Mouse (Mus musculus): ENCODE data around the gene Clec4f.
A peak's percentile ranks its signal among the peaks of the same experiment; 100 is the strongest.
"Not testable (repeated sequence)": the region's sequence is repeated elsewhere in the genome, so short reads cannot be mapped to it uniquely, and the experiment has no call there.

The Clec4f gene

DNA sequence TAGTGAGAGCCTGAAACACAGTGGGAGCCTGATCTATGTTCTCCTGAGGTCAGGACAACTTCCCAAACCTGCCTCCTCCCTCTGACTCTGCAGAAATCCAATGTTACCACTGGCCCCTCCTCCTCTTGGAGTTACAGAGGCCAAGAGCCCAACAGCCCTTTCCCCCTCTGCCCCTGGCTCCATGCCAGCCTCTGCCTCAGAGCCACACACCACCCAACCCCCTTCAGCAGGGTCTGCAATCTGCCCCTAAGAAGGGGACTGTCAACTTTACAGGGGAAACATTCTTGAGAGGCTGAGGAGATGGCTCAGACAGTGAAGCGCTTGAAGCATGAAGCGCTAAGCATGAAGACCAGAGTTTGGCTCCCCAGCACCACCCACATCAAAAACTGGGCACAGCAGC, at the start of gene Clec4f:
TSS of gene Clec4f (minus strand) at position 101 of the 400 bp plus-strand sequence.
- DNase-seq, result no peak

DNA sequence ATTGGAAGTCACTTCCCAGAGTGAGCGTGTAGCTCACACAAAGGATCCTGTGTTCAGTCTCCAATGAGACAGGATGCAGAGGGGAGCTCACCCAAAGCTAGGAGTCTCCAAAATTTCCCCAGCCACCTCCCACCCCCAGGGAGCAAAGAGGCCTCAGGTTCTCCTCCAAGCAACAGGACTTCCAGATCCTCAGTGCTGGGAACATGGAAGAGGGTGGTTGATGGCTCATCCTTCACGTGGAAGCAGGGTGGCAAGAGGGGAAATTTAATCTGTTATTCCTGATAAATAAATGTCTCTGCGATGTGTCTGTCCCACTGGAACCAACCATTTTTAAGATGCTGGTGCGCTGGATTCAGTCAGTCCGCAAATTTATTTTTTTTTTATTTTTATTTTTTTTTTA, 48.7 kb upstream of the Clec4f start:
- no peak for DNase-seq

DNA sequence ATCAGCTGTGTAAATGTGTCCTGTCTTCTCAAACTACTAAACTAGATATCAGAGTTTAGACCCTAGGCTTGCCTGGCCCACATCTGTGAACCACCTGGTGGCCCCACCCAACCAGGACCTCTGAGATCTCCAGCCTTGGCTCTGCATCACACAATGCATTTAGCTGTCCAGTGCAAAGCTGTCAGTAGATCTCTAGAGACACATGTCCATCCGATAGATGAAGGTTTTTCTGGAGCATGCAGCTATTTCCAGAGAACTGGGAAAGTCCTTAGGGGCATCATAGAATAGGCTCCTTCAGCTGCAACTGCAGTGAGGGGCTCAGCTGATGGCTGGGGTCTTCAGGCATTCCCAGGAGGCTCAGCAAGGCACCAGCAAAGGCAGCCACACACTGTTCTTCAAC, 48.3 kb upstream of the Clec4f start:
- no peak for DNase-seq

DNA sequence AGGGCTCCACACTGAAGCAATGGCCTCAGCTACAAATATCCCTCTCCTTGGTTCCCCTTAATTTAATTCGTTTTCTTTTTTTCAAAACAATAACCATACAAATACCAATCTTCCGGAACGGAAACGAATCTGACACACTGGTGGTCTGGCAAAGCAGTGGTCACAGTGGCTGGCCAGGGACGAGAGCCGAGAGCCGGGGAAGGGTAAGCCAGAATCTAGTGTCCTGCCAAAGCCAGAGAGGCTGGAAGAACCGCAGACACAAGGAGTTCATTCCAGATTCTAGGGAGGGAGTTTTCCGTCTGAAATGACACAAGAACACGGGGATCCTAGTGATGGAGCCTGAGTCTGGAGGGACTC, 47.7 kb upstream of the Clec4f start:
- no peak for DNase-seq

DNA sequence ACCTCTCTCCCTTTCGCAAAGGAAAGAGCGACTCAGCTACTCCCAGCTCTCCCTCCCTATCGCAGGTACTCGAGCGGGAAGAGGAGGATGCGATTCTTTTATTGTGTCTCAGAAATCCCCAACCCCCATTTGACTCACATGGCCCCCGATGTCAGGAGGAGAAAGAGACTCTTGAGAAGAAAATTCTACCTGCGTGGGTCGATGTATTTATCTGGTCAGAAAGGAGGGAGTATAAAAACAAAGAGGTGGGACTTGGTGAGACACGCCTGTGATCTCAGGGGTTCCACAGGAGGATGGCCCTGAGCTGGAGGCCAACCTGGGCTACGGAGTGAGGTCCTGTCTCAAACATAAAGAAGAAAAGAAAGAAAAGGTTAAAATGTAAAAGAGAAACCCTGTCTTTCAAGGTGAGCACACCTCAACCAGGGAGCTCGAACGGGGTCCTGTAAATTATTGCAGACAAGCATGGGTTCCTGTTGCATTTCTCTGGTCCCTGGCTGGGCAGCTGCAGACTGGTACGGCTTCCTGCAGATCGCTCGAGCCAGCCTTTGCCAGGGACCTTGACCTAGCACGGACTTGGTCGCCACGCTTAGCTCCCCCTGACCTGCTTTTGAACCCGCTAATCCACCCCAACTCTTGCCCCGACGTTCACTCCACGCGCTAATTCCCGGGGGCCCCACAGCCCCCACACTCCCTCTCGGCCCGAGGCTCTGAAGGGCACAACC, 47.2 kb upstream of the Clec4f start:
- DNase-seq, result no peak

DNA sequence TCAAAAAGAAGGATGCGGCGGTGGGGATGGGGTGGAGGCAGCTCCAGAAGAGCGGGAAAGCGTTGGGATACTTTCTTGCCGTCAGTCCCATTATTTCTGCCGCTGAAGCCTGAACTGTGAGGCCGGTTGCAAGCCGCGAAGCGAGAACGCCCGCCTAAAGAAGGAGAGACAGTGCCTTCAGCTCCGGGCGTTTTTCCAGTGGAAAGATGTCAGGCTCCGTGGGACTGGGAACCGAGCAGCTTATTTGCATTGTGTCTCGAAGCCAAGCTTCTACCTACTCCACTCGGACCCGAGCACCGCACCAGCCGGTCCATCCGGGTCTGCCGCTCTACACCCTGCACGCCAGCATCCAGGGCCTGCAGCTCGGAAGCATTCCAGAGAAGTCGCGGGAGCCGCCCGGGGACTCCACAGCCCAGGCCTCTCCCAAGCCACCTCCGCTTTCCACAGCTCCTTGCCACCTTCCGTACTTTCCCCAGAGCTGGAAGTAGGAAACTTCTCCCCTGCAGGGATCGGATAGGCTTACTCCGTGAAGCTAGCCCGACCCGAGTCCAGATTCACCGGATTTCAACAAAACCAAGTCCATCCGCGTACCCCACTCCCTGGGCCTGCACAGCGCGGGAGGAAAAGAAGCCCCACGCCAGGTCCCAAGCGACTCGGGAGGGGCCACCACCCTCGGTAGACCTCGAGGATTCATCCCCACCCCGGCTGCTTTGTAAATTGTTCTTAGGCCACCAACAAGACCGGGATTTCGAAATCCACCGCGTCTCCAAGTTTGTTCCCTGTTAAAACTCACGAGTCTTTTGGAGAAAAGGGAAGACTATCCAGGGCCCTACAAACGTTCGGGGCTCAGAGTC, 46.4 kb upstream of the Clec4f start:
- no peak for DNase-seq

DNA sequence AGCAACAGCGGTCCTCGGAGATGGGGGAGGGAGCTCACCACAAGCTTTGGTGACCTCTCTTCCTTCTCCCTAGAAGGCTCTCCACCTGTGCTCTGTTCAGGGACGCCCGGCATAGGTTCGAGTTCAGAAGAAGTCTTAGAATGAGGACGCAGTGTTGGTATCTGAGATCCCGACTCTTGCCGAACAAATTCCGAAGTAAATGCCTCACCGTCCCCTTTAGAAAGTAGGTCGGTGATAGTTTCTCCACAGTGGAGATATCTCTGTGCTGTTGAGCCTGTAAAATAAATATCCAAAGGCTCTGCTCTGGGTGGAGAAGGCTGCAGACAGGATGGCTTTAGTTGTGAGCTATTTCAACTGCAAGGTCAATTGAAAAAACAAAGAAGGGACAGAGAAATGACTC, 45.0 kb upstream of the Clec4f start:
- no peak for DNase-seq

DNA sequence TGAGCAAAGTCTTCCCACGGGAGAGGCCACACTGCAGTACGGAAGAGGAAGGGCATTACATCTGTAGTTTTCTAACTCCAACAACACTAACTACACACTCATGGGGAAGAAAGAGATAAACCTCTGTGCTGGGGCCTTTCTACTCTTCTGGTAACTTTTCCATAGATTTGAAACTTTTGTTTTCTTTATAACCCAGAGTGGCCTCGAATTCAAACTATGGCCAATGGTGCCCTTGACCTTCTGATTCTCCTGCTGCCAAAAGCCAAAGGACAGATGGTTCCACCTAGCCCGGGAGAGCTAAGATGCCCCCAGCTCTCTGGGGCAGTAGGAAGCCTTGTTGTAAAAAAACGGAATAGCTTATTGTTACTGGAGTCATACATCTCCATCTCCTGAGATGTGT, 44.0 kb upstream of the Clec4f start:
- no peak for DNase-seq

DNA sequence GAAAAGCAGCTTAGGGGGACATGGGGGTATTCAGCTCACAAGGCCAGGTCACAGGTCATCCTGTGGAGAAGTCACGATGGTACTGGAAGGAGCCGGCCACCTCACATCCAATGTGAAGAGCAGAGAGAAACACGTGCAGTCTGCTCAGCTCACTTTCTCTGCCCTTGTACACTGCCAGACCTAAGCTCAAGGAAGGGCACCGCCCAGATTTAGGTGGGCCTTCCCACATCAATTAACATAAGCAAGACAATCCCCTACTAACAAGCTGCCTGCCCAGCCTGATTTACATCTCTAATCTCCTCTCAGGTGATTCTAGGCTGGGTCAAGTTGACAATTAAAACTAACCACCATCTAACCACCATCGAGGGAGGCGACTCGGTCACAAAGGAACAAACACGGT, 41.9 kb upstream of the Clec4f start:
- DNase-seq, result no peak

DNA sequence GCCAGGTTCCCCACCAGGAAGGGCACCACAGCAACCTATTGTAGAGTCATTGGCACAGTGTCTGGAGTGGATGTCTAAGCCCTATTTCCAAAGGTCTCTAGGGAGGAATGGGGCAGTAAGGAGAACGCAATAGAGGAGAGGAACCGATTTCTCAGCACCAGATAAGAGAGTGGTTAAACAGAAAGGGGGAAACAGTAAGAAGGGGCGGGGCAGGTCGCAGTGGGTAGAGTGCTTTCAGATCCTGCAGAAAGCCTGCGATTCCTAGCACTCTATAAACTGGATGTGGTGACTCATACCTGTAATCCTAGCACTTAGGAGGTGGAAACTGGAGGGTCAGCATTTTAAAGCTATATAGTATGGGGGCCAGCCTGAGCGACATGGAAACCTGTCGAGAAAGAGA, 40.7 kb upstream of the Clec4f start:
- DNase-seq, result no peak

DNA sequence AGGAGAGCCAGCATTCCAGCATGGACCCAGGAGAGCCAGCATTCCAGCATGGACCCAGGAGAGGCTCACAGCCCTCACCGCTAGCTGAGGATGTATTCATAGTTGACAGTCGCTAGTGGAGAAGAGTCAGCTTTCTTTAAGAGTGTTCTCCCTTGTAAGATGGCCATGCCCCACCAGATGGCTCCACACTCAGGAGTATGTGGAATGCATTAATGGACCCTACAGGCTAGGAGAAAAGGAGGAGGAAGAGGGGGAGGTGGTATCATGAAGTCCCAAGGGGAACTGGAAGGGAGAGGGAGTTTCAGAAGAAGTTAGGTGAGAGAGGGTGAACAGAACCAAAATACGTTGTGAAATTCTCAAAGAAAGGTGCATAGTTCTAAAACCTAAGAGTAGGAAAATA, 39.7 kb upstream of the Clec4f start:
- no peak for DNase-seq

DNA sequence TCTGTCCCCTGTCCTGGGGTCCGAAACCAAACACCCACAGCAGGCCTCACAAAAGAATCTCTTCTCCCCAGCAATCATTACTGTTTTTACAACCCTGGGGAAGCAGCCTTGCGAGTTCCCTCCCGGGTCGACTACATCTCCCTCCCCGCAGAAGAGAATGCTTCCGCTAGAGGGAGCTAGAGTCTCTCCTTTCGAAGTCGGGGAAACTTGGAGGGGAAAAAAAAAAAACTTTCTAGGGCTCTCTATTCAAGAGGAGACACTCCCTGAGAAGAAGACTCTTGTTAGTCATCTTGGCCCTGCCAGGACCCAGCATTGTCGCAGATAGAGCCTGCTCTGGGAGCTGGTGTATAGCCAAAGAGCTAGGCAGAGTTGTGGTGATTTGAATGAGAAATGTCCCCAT, 37.8 kb upstream of the Clec4f start:
- peak; percentile 63 for DNase-seq

DNA sequence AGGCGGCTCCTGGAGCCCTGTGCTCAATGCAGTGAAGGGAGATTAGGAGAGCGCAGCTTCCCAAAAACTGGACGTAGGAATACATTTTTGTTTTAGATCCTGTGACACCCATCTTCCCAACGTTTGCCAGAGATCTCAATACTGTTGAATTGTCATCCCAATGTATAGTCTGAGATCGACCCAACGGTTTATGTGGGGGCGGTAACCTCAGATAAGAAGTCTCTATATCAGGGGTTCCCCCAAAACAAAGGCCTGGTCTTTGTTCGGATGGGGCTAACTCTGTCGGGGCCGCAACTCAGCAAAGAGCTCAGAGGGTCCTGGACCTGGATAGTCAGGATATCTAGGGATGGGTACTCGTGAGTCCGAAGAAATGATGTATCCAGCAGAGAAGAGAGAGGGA, 37.0 kb upstream of the Clec4f start:
- no peak for DNase-seq

DNA sequence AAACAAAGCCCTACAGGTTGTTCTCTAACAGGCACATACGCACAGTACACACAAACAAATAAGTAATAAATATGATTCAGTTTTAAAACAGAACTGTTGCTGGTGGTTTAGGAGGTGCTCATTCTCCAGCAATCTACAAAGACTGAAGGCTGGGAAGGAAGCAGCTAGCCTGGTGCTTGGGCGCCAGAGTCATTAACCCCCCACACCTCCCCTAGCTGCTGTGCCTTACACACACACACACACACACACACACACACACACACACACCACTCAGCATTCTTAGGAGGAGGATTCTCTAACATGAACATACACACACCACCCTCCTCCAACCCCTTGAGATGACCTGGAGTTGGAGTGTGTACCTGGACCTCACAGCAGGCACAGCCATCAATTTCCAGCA, 34.9 kb upstream of the Clec4f start:
- no peak for DNase-seq

DNA sequence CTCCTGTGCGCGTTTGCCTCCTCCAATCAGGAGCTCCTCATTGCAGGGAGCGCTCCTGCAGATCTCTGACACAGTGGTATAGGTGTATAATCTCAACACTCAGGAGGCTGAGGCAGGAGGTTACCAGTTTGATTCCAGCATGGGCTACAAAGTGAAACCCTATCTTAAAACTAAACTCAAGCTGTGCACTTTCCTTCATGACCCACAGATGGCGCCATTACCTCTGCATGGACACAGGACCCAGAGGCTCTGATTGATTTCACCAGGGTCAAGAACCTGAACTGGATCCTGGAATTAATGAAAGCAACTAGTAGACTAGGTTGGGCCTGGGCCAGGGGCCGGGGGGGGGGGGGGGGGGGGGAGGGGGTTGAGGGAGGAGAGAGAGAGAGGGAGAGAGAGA, 34.3 kb upstream of the Clec4f start:
- DNase-seq, result peak; percentile 56

DNA sequence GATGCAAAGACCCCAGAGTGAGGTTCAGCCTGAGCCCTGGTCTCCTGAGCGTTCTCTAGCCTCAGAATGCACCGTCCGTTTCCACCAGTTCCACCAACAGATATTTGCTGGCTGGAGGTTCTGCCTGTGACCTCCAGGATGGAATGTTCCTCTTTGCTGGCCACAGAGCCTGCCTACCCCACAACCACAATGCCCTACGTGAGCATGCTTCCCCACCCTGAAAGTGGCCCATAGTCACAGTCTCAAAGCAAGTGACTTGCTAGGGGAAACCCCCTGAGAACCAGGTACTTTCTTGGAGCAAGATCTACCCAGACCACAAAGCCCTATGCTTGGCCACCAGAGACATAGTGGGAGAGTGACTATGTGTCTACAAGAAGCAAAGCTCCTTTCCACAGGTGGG, 33.4 kb upstream of the Clec4f start:
- DNase-seq, result no peak

DNA sequence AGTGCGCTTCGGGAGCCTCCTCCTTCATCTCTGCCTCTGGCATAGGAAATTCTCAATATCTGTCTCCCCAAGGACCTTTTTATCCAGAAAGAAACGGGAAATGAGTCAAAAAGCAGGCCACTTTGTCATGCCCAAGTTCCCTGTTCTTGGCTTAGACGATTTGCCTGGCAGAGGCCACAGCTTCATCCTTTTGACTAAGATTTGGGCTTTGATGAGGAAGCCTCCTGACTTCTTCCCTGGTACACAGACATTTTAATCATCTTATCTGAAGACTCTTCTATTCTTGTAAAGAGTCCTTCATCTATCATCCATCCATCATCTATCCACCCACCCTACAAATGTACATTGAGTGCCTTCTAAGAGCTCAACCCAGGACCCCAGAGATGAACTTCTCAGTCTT, 21.8 kb upstream of the Clec4f start, which contains the start of gene Cd207:
TSS of gene Cd207 (minus strand) at position 101 of the 400 bp plus-strand sequence.
- no peak for DNase-seq

DNA sequence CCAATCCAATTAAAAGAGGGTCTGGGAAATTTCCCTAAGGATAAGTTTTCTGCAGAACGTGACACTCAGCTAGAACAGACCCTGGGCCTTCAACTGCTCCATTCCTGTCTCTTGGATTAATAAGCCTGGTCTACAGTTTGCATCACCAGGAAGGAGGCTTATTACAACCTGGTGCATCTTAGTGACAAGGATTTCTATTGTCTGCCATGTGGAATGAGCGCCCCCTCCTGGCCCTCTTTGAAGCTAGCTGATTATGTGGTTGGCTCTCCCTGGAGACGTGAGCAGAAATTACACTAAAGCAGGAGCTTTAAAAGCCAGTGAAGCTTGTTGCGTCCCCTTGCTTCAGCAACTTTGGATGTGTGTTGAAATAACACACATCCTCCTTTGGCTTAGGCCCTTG, 17.4 kb upstream of the Clec4f start:
- DNase-seq, result peak; percentile 67

DNA sequence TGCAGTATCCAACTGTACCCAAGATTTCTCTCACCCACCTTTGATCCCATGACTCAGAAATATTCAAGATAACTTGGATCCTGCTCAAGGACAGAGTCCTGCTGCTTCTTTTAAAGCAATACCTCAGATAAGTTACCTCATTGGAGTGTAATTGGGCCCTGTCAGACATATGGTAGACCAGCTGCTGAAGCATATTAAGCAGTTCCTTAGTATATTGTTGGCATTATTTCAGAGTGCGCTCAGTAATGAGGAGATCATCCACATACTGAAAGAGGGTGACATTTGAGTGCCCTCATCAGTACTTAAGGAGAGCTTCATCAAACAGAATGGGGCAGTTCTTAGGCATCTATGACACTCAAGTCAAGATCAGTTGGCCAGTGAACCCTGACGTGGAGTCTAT, 9.0 kb upstream of the Clec4f start:
- DNase-seq, result no peak

DNA sequence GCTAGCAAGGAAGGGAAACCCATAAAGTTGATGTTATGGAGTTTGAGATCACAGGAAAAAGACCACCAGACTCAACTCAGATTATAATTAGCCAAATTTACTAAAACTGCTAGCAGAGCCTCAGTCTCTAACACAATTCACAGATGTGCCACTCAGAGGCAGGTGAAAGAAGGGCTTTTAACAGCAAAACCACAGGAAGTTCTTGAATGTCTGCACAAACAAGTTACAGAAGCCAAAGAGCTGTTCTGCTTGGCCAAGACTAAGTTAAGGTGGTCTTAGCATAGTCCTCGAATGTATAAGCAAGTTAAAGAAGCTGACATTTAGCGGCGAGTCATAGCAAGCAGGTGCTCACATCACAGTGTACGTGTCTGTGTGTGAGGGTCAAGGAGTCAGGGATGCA, 4.8 kb upstream of the Clec4f start:
- no peak for DNase-seq

DNA sequence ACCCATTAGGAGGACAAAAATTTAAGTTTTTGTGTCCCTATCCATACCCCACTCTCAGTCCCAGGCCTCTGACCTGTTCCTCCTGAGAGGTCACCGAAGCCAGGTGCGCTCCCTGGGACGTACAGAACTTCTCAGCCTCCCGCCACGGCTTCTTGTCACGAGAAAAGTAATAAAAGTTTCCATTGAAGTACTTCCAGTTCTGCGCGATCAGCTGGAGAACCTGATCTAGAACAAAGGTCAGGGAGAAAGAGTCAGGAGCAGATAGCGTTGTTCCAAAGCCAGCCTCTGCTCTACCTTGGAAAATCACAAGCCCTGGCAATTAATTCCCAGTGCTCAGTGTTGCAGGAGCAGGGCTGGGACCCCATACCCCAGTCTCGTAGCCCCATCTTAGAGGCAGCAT, 9.3 kb downstream of the Clec4f start:
- DNase-seq, result no peak

DNA sequence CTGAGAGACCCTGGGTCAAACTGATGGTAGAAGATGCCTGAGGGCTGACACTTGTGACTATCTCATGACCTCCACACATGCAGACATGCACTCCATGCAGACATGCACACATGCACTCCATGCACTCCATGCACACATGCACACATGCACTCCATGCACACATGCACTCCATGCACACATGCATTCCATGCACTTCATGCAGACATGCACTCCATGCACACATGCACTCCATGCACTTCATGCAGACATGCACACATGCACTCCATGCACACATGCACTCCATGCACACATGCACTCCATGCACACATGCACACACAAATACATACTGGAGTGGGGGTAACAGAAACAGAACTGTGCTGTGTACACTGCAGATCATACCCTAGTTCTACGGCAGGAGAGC, 20.7 kb downstream of the Clec4f start:
- DNase-seq, result no peak

DNA sequence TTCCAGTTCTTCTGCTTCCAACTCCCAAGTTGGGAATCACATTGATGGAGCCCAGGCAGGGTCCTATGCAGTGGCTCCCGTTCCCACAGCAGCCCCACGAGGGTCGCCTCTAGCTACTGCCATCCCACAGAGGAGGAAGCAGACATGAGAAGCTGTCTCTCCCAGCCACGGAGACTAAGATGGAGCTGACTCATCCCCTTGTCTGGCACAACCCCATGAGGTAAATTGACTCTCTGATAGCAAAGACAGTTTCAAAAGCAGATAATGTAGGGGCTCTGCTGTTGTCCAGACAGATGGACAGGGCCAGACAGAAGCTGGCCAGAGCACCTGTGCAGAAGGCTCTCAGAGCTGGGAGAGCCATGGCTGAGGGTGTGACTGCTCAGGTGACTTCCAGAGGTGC, 21.4 kb downstream of the Clec4f start:
- not testable (repeated sequence) for DNase-seq

DNA sequence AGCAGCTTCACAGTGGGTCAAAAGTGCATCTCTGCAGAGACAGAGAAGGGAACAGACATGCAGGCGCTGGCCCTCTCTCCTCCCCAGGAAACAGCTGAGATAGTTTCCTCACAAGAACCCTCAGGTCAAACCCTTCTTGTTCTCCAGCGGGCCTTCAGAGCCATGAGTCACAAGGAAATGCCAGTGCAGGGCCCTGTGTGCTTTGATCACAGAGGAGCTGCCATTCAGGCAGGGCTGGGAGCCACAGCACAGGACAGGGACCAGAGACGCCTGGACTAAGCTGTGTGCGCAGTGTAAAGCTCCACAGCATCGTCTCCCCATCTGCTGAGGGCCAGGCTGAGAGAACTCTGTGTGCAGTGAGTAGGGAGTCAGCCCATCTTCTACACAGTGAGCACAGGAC, 21.9 kb downstream of the Clec4f start:
- DNase-seq, result peak; percentile 5

DNA sequence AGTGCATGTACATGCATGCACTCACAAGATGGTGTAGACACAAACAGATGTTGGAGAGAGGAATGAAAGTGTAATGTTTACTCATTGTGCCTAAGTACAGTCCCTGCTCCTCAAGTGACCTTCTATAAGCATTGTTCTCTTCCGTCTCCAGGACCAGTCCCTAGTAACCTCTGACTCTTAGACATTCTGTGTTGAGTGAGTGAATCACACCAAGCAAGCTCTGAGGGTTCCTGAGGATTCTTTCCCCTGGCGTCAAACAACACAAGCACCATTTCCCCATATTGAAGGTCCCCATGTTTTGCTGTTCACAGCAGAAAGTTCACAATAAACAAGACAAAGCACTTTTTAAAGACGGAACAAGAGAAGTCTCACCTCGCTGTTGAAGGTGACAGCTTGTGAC, 24.2 kb downstream of the Clec4f start:
- DNase-seq, result no peak
